Mouse (Mus musculus) layer of hippocampus, adult 18-20 months (tissue): ENCODE data around the gene Zfp846. TPM values are rescaled to one million over a fixed set of nuclear protein-coding genes. Genes with fewer than 3 reads are reported as not detected.
"Not testable (repeated sequence)": the region's sequence is repeated elsewhere in the genome, so short reads cannot be mapped to it uniquely, and the experiment has no call there.

Source experiments
- DNase-seq, 2 experiments: peaks; one replicate each; pipeline ENCODE4 v3.0.0; 2022; ENCODE audit warnings: low spot score in 2 of 2
- long read RNA-seq: library from polyadenylated mRNA; stranded (forward); transcript quantifications from one replicate; pipeline ENCODE4 v2.0.0, GENCODE M21; 2021
- total RNA-seq, 2 experiments: library from RNA; stranded (reverse); gene quantifications; 2 replicates each; pipeline ENCODE4 v1.2.3; 2021

Zfp846 gene
- total RNA-seq: 10 to 100 TPM; 17.1 to 18.0 TPM
- long read RNA-seq, partial matches to known transcripts: 1 of 3 reads
- long read RNA-seq, other reads (novel, unspliced or antisense): 2 of 3 reads

DNA sequence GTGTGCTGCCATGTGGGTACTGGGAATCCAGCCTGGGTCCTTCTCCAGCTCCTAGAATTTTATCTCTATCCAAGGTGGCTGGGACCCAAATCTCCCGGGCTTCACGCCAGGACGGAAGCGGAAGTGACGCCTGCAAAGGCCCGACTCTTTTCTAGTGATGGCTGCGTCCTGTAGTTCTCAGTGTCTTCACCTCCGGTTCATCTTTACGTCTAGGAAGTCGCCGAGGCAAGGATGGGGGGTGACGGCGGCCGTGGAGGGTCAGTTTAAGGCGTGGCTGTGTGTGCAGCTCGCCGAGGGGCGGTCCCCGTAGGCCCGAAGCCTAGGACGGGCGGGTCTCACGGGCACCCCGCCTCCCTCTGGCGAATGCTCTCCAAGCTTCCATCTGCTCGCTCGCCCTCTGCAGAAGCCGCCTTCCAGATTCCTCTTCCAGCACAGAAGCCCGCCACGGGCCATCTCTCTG is at the start of gene Zfp846:
Gene Zfp846 (plus strand): TSS at position 117 of the 460 bp plus-strand sequence.
- peak; percentile 99 to 100 for DNase-seq

- peak in 1 of 2 experiments; percentile 35 for DNase-seq
Measured at GRCm38 (mm10) chr9:20534326-20534926, 46.7 kb upstream of the Zfp846 start.

GRCm38 (mm10) chr9:20536598-20536997 is 44.5 kb upstream of the Zfp846 start:
- DNase-seq: no peak

GRCm38 (mm10) chr9:20543496-20543895 is 37.6 kb upstream of the Zfp846 start:
- DNase-seq: no peak

DNA sequence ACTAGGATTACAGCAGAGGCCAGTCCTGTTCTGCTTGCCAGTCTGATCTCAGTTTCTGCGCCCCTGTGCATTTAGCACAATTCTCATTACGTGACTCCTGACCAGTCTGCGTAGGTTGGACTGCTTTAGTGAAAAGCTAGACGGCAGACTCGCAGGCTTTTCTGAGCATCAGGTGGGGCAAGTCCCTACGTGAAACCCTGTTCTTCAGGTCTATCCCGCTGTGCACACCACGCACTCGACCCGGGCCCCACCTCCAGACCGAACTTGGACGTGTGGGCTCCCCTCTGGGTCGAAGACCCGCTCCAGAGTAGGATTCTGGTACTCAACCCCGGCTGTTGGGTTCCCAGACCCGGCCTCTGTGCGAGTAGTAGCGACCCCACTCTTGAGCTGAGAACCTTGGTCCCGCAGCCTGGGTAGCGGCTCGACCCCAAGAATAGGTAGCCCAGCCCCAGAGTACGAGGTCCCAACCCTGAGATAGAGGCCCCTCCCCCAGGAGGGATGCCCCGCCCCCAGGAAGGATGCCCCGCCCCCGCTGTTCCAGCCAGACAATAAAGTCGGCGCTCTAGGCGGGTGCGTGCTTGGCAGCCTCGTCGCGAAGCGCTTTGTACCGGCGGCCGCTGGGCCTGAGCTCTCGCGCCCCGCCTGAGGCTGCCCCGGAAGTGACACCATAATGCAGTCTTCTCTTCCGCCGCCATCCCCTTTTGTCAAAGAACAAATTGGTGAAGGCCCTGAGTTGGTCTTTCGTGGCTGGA is 36.8 kb upstream of the Zfp846 start:
- DNase-seq: peak; percentile 59 to 82

- peak in 1 of 2 experiments; percentile 34 for DNase-seq
Measured at GRCm38 (mm10) chr9:20545151-20545550, 35.9 kb upstream of the Zfp846 start.

- DNase-seq: no peak
Measured at GRCm38 (mm10) chr9:20551781-20552275, 29.3 kb upstream of the Zfp846 start.

GRCm38 (mm10) chr9:20552698-20553097 is 28.4 kb upstream of the Zfp846 start:
- DNase-seq: no peak

DNA sequence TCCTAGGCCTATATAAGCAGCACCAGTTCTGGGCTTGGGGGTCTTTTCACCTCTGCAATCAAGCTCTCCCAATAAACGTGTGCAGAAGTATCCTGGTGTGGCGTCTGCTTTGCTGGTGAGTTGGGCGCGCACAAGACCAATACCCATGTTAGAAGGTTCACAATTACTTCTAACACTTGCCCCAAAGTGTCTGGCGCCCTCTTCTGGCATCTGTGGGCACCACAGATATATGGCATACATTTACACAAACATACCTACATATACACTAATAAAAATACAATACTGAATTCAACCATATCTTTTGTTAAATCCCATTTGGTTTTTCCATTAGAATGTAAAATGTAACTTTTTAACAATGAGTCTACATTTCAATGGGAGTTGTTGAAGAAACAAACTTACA is 18.9 kb upstream of the Zfp846 start:
- DNase-seq: no peak

DNA sequence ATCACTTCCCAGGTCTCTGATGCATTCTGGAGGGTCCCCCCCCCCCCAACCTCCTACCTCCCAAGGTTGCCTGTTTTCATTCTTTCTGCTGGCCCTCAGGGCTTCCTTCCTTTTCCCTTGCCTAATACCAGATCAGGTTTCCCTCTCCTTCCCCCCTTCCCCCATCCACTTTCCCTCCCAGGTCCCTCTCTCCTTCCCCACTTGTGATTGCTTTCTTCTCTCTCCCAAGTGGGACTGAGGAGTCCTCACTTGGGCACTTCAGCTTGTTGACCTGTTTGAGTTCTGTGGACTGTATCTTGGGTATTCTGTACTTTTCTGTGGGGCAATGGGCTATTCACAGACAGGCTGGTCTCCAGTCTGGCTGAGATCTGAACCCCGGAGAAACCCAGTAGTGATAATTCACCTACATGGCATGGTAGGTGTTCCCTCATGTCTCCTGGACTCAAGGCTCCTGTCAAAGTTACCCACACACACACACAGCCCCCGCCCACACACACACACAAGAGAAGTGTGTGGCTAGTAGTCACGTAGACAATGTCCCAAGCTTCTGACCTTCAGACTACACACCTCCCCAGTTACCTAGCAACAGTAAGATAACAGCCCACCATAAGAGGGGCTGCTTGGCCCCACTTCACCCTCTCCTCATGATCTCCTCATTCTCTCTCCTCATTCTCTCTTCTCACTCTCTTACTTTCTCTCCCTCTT is 15.6 kb upstream of the Zfp846 start:
- DNase-seq: not testable (repeated sequence)

DNA sequence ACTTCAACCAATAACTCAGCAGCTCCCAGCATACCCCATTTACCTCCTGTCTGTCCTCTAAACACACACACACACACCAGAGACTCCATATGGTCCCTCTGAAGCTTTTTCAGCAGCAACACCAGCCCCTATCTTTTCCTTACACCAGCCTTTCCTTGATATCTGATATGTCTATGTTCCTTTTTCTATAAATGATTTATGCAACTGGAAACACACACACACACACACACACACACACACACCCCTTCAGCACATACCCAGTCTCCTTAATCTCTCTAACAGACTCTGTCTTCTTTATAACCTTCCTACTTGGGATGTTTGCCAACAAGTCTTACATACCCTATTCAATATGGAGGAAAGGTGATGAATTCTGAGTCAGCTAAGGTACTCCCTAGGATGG is 10.0 kb upstream of the Zfp846 start:
- no peak for DNase-seq

DNA sequence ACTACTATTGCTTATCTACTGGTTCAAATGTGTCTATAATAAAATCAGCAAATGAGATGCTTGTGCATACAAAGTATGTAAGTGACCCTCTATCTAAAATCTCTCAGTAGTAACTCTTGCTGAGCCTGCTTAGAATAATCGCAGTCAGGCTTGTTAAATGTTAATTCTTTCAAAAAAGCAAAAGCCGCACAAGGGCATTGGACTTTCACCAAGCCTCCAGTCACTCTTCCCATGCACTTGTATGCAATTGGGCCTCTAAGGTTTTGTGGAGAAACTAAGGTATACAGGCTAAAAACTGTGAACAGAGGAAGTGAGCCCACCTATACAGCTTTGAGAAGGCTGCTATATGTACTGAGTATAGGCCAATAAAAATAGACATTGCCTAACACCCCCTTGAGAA is 4.5 kb upstream of the Zfp846 start:
- no peak for DNase-seq

DNA sequence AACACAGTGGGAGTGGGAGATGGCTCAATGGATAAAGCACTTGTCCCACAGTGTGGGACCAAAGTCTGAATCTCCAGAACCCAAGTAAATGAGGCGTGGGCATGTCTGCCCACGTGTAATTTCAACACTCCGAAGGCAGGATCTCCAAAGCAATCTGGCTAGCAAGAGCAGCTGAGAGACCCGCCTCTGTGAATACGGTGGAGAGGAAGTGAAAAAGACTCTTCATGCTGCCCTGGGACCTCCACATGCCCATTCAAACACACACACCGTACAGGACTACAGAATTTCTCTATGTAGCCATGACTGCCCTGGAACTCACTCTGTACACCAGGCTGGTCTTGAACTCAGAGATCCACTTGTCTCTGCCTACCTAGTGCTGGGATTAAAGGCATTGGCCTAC is 20.2 kb downstream of the Zfp846 start:
- DNase-seq: no peak

GRCm38 (mm10) chr9:20606269-20606668 is 25.2 kb downstream of the Zfp846 start:
- DNase-seq: no peak

- DNase-seq: peak; percentile 85 to 91
Measured at GRCm38 (mm10) chr9:20607100-20607974, 26.2 kb downstream of the Zfp846 start.

DNA sequence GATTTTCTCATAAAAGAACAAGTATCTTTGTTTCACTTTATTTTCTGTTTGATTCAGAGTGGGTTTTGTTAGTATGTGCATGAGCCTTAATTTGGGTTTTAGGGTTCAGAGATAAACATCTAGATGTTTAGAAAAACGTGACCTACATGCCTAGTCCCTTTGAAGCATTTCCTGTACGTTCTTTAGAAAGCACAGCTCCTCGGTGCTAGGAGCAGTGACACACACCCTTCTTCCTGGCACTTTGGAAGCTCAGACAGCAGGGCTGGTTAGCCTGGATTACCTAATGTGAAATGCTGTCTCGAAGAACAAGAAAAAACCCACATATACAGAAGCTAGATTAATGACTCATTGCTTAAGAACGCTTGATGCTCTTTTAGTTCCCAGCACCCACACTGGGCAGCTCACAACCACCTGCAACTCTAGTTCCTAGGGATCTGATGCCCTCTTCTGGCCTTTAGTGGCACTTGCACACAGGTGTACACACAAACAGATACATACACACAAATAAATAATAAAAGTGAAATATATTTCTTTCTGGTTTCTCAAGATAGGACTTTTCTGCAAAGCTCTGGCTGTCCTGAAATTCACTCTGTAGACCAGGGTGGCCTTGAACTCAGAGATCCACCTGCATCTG is 28.9 kb downstream of the Zfp846 start:
- DNase-seq: no peak

DNA sequence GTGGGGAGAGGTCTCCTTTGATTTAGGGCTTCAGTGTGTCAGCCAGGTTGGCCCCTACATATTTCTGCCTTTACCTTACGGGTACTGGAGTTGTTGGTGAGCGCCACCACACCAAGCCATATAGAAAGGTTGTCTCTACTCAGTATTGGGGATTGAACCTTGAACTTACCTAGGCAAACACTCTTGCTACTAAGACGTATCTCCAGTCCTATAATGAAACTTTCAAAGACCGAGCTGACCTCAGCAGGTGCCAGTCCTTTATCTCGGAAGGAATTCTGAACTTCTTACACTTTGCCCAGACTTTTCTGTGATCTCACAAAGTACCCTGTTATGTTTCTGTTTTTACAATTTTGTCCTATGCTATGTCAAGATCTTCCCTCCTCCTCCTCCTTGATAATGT is 30.9 kb downstream of the Zfp846 start:
- no peak for DNase-seq

DNA sequence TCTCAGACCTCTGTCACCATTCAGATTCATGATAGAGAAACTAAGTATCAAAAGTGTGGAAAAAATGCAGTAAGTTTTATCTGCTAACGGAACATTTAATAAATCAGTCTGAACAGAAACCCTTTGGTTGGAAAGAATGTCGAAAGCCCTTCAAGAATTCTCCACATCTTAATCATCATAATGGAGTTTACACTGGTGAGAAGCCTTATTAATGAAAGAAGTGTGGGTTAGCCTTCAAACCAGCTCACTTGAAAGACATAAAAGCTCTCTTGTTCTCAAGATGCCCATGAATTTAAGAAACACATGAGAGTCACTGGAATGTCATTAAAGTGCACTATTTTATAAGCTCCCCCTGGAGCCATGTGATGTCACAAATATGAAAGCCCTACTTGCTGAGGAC is 35.6 kb downstream of the Zfp846 start:
- no peak for DNase-seq

DNA sequence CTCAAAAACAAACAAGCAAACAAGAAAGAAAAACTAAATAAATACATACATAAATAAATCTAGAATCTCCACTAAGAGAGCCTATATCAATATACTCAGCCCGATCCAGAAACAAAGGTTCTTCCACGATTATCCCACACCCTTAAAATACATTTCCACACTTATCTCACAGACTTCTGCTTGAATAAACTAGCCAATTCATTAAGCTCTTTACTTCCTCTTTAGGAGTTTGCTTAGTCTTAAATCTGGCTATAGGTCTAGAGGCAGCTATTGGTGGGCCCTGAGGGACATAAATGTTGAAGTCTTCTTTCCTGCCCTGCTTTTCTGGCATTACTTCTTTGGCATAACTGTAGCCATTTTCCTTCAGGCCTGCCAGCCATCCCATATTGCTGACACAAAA is 50.2 kb downstream of the Zfp846 start:
- no peak for DNase-seq

DNA sequence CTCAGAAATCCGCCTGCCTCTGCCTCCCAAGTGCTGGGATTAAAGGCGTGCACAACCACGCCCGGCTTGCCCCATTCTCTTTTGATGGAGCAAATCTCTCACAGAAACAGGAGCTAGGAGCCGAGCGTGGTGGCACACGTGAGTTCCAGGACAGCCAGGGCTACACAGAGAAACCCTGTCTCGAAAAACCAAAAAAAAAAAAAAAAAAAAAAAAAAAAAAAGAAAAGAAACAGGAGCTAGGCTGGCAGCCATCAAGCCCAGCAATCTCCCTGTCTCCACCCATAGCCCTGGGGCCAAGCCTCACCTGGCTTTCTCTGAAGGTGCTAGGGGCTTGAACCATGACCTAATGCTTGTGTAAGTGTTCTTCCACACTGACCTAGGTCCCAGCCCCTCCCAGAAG is 54.6 kb downstream of the Zfp846 start:
- not testable (repeated sequence) for DNase-seq
